Mouse (Mus musculus) embryonic stem cell, embryonic (primary cell): ENCODE measurements around the gene Dnase2b.

ENCODE experiments used
- CTCF ChIA-PET, 4 experiments: fragments of 300-600 bp in 2 of 4; fragments of 350-600 bp in 2 of 4; sonication (Branson Sonifier 250); formaldehyde crosslinking; loops; one replicate each; lab custom pipeline; 2022; ENCODE audit warnings: inconsistent platforms in 2 of 4; lab: Charles Lee
- POLR2A ChIA-PET, 4 experiments: fragments of 300-600 bp in 2 of 4; fragments of 350-600 bp in 2 of 4; sonication (Branson Sonifier 250); formaldehyde crosslinking; loops; one replicate each; lab custom pipeline; 2022; ENCODE audit warnings: antibody characterized with exemption in 4 of 4, inconsistent platforms in 1 of 4; lab: Charles Lee

Gene Dnase2b

GRCm38 (mm10) chr3:146620101-146620500 is 4.7 kb upstream of the Dnase2b start:
- ChIA-PET POLR2A (interaction anchor here in 2 of 4 experiments (0.5 to 0.9 kb wide), 2 partner anchors 9 to 1070 kb away, joined by 3 to 5 read pairs; no protein-coding TSS in a partner anchor), CTCF (no interaction called here)

- CTCF ChIA-PET, result interaction anchor here in 1 of 4 experiments (0.6 to 1.0 kb wide), 2 partner anchors 296 to 371 kb away, joined by 3 to 7 read pairs; no protein-coding TSS in a partner anchor
Measured at GRCm38 (mm10) chr3:146618357-146618756, 3.0 kb upstream of the Dnase2b start.

GRCm38 (mm10) chr3:146617946-146618345 is 2.5 kb upstream of the Dnase2b start:
- POLR2A ChIA-PET, result no interaction called here
- CTCF ChIA-PET, result interaction anchor here in 1 of 4 experiments (1.0 kb wide), 1 partner anchor 297 kb away, joined by 3 read pairs; no protein-coding TSS in a partner anchor

More at GRCm38 (mm10) chr3:146618357-146618756, 3.0 kb upstream of the Dnase2b start:
- POLR2A ChIA-PET, result no interaction called here

GRCm38 (mm10) chr3:146616533-146617283 is 1.3 kb upstream of the Dnase2b start:
- POLR2A ChIA-PET, result no interaction called here
- CTCF ChIA-PET, result no interaction called here

- ChIA-PET POLR2A (interaction anchor here in 1 of 4 experiments (0.7 kb wide), 1 partner anchor 140 kb away, joined by 3 read pairs; no protein-coding TSS in a partner anchor), CTCF (interaction anchor here in 1 of 4 experiments (0.6 kb wide), 1 partner anchor 59 kb away, joined by 4 read pairs; no protein-coding TSS in a partner anchor)
Measured at GRCm38 (mm10) chr3:146611821-146612220, 3.6 kb downstream of the Dnase2b start.

- POLR2A ChIA-PET, result no interaction called here
Measured at GRCm38 (mm10) chr3:146611261-146611660, 4.1 kb downstream of the Dnase2b start.

GRCm38 (mm10) chr3:146610322-146610721 is 5.1 kb downstream of the Dnase2b start:
- POLR2A ChIA-PET, result no interaction called here
- CTCF ChIA-PET, result no interaction called here

More at GRCm38 (mm10) chr3:146611261-146611660, 4.1 kb downstream of the Dnase2b start:
- CTCF ChIA-PET, result interaction anchor here in 1 of 4 experiments (0.6 kb wide), 1 partner anchor 60 kb away, joined by 4 read pairs; no protein-coding TSS in a partner anchor

GRCm38 (mm10) chr3:146607368-146607767 is 8.0 kb downstream of the Dnase2b start:
- ChIA-PET CTCF (interaction anchor here in 1 of 4 experiments (1.0 kb wide), 1 partner anchor 9 kb away, joined by 7 read pairs; no protein-coding TSS in a partner anchor), POLR2A (no interaction called here)

GRCm38 (mm10) chr3:146604647-146605046 is 10.7 kb downstream of the Dnase2b start:
- CTCF ChIA-PET, result no interaction called here
- POLR2A ChIA-PET, result interaction anchor here in 1 of 4 experiments (0.5 kb wide), 1 partner anchor 1046 kb away, joined by 5 read pairs; no protein-coding TSS in a partner anchor

GRCm38 (mm10) chr3:146602531-146602930 is 12.9 kb downstream of the Dnase2b start:
- ChIA-PET CTCF (no interaction called here), POLR2A (no interaction called here)

GRCm38 (mm10) chr3:146601205-146601604 is 14.2 kb downstream of the Dnase2b start:
- ChIA-PET POLR2A (interaction anchor here in 1 of 4 experiments (1.0 kb wide), 1 partner anchor 14 kb away, joined by 3 read pairs; no protein-coding TSS in a partner anchor), CTCF (no interaction called here)

GRCm38 (mm10) chr3:146599198-146599900 is 16.0 kb downstream of the Dnase2b start:
- ChIA-PET CTCF (interaction anchor here in 1 of 4 experiments (0.6 kb wide), 1 partner anchor 32 kb away, joined by 3 read pairs; no protein-coding TSS in a partner anchor), POLR2A (interaction anchor here in 3 of 4 experiments (0.6 to 0.7 kb wide), 3 partner anchors 106 to 1373 kb away, joined by 3 to 6 read pairs (median 5); no protein-coding TSS in a partner anchor)

GRCm38 (mm10) chr3:146598411-146598810 is 17.0 kb downstream of the Dnase2b start:
- POLR2A ChIA-PET, result no interaction called here
- CTCF ChIA-PET, result interaction anchor here in 1 of 4 experiments (0.8 kb wide), 1 partner anchor 9 kb away, joined by 7 read pairs; no protein-coding TSS in a partner anchor

- ChIA-PET POLR2A (no interaction called here), CTCF (no interaction called here)
Measured at GRCm38 (mm10) chr3:146596864-146597263, 18.5 kb downstream of the Dnase2b start.

GRCm38 (mm10) chr3:146596387-146596786 is 19.0 kb downstream of the Dnase2b start:
- POLR2A ChIA-PET, result no interaction called here
- CTCF ChIA-PET, result no interaction called here

- POLR2A ChIA-PET, result no interaction called here
- CTCF ChIA-PET, result no interaction called here
Measured at GRCm38 (mm10) chr3:146595440-146595839, 20.0 kb downstream of the Dnase2b start.

- ChIA-PET POLR2A (no interaction called here), CTCF (no interaction called here)
Measured at GRCm38 (mm10) chr3:146591601-146592000, 23.8 kb downstream of the Dnase2b start.

GRCm38 (mm10) chr3:146591159-146591558 is 24.2 kb downstream of the Dnase2b start:
- POLR2A ChIA-PET, result no interaction called here
- CTCF ChIA-PET, result no interaction called here

GRCm38 (mm10) chr3:146589523-146589922 is 25.9 kb downstream of the Dnase2b start:
- ChIA-PET CTCF (no interaction called here), POLR2A (interaction anchor here in 2 of 4 experiments (0.6 to 0.7 kb wide), 2 partner anchors 244 to 920 kb away, joined by 4 to 5 read pairs; no protein-coding TSS in a partner anchor)
